Mouse (Mus musculus) frontal cortex, postnatal 14 days (tissue): ENCODE measurements around the gene P4hb.
"Not testable (repeated sequence)": the region's sequence is repeated elsewhere in the genome, so short reads cannot be mapped to it uniquely, and the experiment has no call there.

Experiments used
- DNase-seq, 2 experiments: peaks; one replicate each; pipeline ENCODE4 v3.0.0; 2022; ENCODE audit warnings: low spot score in 2 of 2

Gene P4hb

GRCm38 (mm10) chr11:120598283-120598989, 25.4 kb upstream of the P4hb start, which contains the start of the genes Alyref and Anapc11:
Gene Alyref, minus strand, starts transcription at chr11:120598365.
Gene Anapc11, plus strand, starts transcription at chr11:120598421.
- peak; percentile 82 to 88 for DNase-seq

- no peak for DNase-seq
Observed at GRCm38 (mm10) chr11:120597240-120598235, 24.5 kb upstream of the P4hb start.

GRCm38 (mm10) chr11:120588531-120588930, 15.5 kb upstream of the P4hb start:
- DNase-seq = no peak

- DNase-seq = no peak
Observed at GRCm38 (mm10) chr11:120583937-120584336, 10.9 kb upstream of the P4hb start.

GRCm38 (mm10) chr11:120582982-120583293, 9.9 kb upstream of the P4hb start:
- not testable (repeated sequence) for DNase-seq

GRCm38 (mm10) chr11:120582268-120582981, 9.4 kb upstream of the P4hb start:
- no peak for DNase-seq

- peak; percentile 82 to 87 for DNase-seq
Observed at GRCm38 (mm10) chr11:120581490-120582267, 8.6 kb upstream of the P4hb start, which contains the start of gene Arhgdia. Gene Arhgdia, minus strand, starts transcription at chr11:120581624.

GRCm38 (mm10) chr11:120580871-120581331, 7.8 kb upstream of the P4hb start:
- DNase-seq = no peak

- no peak for DNase-seq
Observed at GRCm38 (mm10) chr11:120580190-120580589, 7.1 kb upstream of the P4hb start.

GRCm38 (mm10) chr11:120579316-120580107, 6.5 kb upstream of the P4hb start:
- peak; percentile 43 to 65 for DNase-seq

GRCm38 (mm10) chr11:120578694-120579243, 5.7 kb upstream of the P4hb start:
- no peak for DNase-seq

GRCm38 (mm10) chr11:120578024-120578693, 5.1 kb upstream of the P4hb start:
- DNase-seq = no peak

GRCm38 (mm10) chr11:120577211-120578023, 4.4 kb upstream of the P4hb start:
- no peak for DNase-seq

- DNase-seq = no peak
Observed at GRCm38 (mm10) chr11:120576365-120576981, 3.4 kb upstream of the P4hb start.

GRCm38 (mm10) chr11:120575940-120576339, 2.9 kb upstream of the P4hb start:
- no peak for DNase-seq

- DNase-seq = no peak
Observed at GRCm38 (mm10) chr11:120575046-120575445, 2.0 kb upstream of the P4hb start.

GRCm38 (mm10) chr11:120574278-120574600, 1.2 kb upstream of the P4hb start:
- DNase-seq = no peak
